Mouse (Mus musculus): ENCODE results near the gene Ube2v1.

DNA sequence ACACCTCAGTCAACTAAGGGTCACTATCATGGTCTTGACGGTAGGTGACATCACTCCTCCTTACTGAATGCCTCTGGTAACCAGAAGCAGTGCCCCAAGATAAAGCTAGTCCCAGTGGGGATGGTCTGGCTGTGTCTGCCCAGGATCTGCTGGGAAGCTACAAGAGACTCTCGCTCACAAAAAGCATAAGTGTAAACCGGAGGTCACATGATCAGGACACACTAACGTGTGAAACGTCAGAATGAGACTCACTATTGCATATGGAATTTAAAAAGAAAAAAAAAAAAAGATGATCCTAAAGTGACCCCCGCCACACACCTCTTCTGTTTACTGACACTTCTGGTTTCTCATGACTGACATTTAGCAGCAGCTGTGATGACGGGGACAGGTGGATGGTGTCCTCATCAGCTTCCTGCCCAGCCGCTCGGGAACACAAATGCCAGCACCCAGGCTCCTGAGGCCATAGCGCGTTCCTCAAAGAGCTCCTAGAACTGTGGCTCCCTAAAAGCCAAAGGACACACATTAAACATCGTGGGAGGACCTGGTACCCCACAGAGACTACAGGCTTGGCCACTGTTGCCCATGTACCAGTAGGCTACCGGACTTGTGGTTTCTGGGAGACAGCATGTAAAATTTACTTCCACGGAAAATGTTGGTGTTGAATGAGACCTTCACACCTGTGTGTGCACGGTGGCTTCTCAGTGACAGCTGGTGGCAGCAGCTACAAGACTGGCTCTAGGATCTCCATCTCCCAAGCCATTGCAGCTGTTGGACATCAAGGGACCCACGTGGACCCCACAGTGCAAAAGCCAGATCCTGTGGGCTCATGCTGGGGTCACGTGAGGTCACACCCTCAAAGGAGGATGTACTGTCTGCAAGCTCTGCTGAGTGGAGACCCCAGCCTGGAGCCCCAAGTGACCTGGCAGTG, 25.8 kb downstream of the Ube2v1 start:
- TF ChIP-seq CTCF (IDR thresholded peaks at IDR 0.05; ENCODE audit: low read depth) (no peak), EP300 (IDR thresholded peaks at IDR 0.05; ENCODE audit: low read depth) (no peak)
